Mouse (Mus musculus): Measurements from ENCODE around the gene Osm. TPM values are rescaled to one million over a fixed set of nuclear protein-coding genes. Genes with fewer than 3 reads are reported as not detected.
A peak's percentile ranks its signal among the peaks of the same experiment; 100 is the strongest.

Gene Osm
- polyA plus RNA-seq, 1 experiment from 2014 or later, result 0.11 TPM

DNA sequence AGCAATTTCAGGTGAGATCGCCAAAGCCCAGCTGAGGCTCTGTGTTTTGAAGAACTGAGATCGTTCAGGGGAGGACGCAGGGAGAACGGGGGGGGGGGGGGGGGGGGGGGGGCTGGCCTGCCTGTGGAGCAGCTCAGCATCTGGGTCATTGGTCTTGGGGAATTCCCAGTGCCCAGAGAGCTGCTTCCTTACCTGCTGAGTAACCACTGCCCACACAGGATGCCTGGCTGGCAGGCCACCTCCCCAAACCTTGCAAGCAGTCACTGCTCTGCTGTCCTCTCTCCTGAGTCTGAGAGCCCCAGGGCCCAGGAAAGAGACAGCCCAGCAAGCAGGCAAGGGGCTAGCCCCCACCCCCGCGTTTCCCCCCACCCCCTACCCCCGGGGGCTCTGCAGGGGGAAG lies 26.6 kb downstream of the Osm start:
- no peak overlapping the region for H3K27ac ChIP-seq (ENCODE audit: low read depth, low read length)
- WGBS (ENCODE audit: insufficient replicate concordance), result 34% methylated on average over 6 of the region's 7 CpGs

DNA sequence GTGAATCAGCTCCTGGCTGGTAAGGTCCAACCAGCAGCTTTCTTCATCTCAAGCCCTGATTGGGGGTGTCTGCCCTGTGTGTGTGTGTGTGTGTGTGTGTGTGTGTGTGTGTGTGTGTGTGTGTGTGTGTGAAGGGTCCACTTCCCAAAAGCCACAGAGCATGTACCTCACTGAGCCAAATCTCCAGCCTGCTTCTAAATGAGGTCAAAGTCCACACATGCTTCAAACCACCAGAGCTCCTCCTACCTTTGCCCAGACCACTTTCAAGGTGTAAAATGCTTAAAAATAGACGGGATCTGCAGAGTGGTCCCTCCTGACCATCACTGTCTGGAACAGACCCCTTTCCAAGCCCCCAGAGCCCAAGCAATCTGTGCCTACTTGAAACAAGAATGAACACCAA lies 27.1 kb downstream of the Osm start:
- H3K27me3 ChIP-seq (ENCODE audit: control insufficient read depth, insufficient read depth, low read length), result peaks cover 45% of the 10 kb centered on the region
- no peaks in the 10 kb centered on the region for H3K9me3 ChIP-seq (replicated peaks; ENCODE audit: control insufficient read depth, low read length)
- no peak overlapping the region for H3K4me2 ChIP-seq
- ATAC-seq (replicated peaks; ENCODE audit: insufficient number of reproducible peaks, low FRiP score, low TSS enrichment), result no peak
- WGBS (ENCODE audit: insufficient replicate concordance), result 13% methylated on average over 1 of the region's 1 CpGs
- H3K4me1 ChIP-seq (ENCODE audit: control insufficient read depth, insufficient read depth, low read length), result peaks cover 27% of the 10 kb centered on the region
- H3K9ac ChIP-seq (ENCODE audit: low read depth, low read length), result no peak overlapping the region
- H3K36me3 ChIP-seq (ENCODE audit: control insufficient read depth, insufficient read depth, low read length), result no peaks in the 10 kb centered on the region
- no peak overlapping the region for H3K4me3 ChIP-seq (ENCODE audit: low read depth, low read length)
- no peak overlapping the region for H3K27ac ChIP-seq (ENCODE audit: low read depth, low read length)

More for the DNA sequence above, 26.6 kb downstream of the Osm start:
- H3K4me3 ChIP-seq (ENCODE audit: low read depth, low read length), result no peak overlapping the region
- H3K4me2 ChIP-seq, result no peak overlapping the region
- ATAC-seq (replicated peaks; ENCODE audit: insufficient number of reproducible peaks, low FRiP score, low TSS enrichment), result no peak
- no peaks in the 10 kb centered on the region for H3K9me3 ChIP-seq (replicated peaks; ENCODE audit: control insufficient read depth, low read length)
- H3K36me3 ChIP-seq (ENCODE audit: control insufficient read depth, insufficient read depth, low read length), result no peaks in the 10 kb centered on the region
- no peak overlapping the region for H3K9ac ChIP-seq (ENCODE audit: low read depth, low read length)
- H3K4me1 ChIP-seq (ENCODE audit: control insufficient read depth, insufficient read depth, low read length), result peaks cover 27% of the 10 kb centered on the region
- peaks cover 41% of the 10 kb centered on the region for H3K27me3 ChIP-seq (ENCODE audit: control insufficient read depth, insufficient read depth, low read length)

DNA sequence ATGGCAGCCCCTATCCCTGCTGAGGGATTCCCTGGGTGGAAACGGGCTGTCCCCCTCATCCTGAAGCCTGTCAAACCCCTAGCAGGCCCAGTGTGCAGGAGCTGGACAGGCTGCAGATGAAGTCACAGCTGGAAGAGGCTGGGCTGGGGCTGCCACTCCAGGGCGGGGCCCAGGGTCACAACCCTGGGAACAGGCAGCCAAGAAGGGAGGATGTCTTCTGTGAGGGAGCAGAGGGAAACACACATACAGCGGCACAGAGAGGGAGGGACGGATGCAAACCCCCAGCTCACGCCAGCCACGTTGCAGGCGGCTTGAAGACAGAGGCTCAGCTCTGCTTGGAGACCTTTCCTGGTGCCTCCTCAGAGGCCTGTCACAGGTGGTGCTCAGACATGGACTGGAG lies 27.8 kb downstream of the Osm start:
- 52% methylated on average over 7 of the region's 7 CpGs for WGBS (ENCODE audit: insufficient replicate concordance)
- H3K4me2 ChIP-seq, result no peak overlapping the region
- peaks cover 53% of the 10 kb centered on the region for H3K27me3 ChIP-seq (ENCODE audit: control insufficient read depth, insufficient read depth, low read length)
- ATAC-seq (replicated peaks; ENCODE audit: insufficient number of reproducible peaks, low FRiP score, low TSS enrichment), result no peak
- H3K27ac ChIP-seq (ENCODE audit: low read depth, low read length), result no peak overlapping the region
- no peak overlapping the region for H3K9ac ChIP-seq (ENCODE audit: low read depth, low read length)
- no peaks in the 10 kb centered on the region for H3K9me3 ChIP-seq (replicated peaks; ENCODE audit: control insufficient read depth, low read length)
- no peak overlapping the region for H3K4me3 ChIP-seq (ENCODE audit: low read depth, low read length)
- no peaks in the 10 kb centered on the region for H3K36me3 ChIP-seq (ENCODE audit: control insufficient read depth, insufficient read depth, low read length)
- peaks cover 27% of the 10 kb centered on the region for H3K4me1 ChIP-seq (ENCODE audit: control insufficient read depth, insufficient read depth, low read length)

DNA sequence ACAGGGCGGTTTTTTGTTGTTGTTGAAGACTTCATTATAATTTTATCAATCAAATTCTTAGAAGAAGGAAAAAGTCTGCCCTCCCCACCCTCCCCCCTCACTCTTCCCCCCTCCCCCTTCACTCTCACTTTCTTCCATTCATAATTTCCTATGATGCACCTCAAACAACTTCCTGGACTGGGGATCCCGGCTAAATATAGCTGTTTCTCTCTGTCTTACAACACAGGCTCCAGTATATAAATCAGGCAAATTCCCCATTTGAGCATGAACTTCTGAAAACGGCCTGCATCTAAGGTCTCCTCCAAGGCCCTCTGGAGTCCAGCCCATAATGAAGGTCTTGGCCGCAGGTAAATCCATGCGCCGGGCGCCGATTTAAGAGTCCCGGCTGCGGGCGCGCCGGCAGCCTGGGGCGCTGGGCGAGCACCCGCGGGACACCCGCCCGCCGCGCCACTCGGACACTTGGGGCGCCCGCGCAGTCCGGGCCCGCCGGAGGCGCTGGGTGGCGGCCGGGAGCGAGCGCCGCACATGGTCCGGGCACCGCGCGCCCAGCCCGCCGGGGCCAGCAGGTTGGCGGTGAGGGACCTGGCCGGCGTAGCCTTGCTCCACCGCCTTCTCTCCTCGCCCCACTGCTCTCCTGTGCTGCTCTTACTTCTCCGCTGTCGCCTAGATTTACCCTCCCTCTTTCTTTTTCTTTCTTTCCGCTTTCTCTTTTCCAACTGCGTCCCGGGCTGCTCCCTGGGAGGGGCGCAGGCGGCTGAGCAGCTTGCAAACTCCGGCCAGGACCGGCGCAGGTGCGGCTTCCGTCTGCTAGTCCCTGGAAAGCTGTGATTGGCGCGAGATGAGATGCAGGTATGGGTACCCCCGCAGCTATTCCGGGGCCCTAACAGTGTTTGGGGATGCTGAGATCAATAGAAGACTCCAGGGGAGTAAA lies 30.3 kb downstream of the Osm start:
- 2% methylated on average over 54 of the region's 61 CpGs for WGBS (ENCODE audit: insufficient replicate concordance)
- peaks cover 64% of the 10 kb centered on the region for H3K27me3 ChIP-seq (ENCODE audit: control insufficient read depth, insufficient read depth, low read length)
- H3K4me2 ChIP-seq, result peak overlapping the region; percentile 92
- no peaks in the 10 kb centered on the region for H3K9me3 ChIP-seq (replicated peaks; ENCODE audit: control insufficient read depth, low read length)
- peak overlapping the region; percentile 62 for H3K4me3 ChIP-seq (ENCODE audit: low read depth, low read length)
- peak overlapping the region; percentile 63 for H3K9ac ChIP-seq (ENCODE audit: low read depth, low read length)
- ATAC-seq (replicated peaks; ENCODE audit: insufficient number of reproducible peaks, low FRiP score, low TSS enrichment), result no peak
- H3K27ac ChIP-seq (ENCODE audit: low read depth, low read length), result no peak overlapping the region
- peaks cover 21% of the 10 kb centered on the region for H3K4me1 ChIP-seq (ENCODE audit: control insufficient read depth, insufficient read depth, low read length)
- H3K36me3 ChIP-seq (ENCODE audit: control insufficient read depth, insufficient read depth, low read length), result no peaks in the 10 kb centered on the region

DNA sequence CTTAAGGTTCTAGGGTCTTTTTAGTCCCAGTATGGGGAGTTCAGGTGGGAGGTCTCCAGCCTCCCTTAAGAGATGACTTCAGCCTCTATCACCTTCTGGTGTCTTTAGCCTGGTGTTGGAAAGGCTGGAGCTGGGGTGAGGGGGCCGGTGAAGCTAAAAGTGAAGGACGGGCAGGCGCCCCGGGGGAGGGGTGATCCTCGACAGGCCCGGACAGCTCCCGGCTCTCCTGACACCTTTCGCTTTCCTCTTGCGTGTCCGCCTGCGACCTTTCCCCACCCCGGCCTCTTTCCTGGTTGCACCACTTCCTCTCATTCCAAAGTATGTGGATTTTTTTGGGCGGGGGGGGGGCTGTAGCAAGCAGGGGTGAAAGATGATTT lies 31.0 kb downstream of the Osm start:
- under 1% methylated on average over 13 of the region's 13 CpGs for WGBS (ENCODE audit: insufficient replicate concordance)
- H3K4me1 ChIP-seq (ENCODE audit: control insufficient read depth, insufficient read depth, low read length), result peaks cover 15% of the 10 kb centered on the region

GRCm38 (mm10) chr11:4268500-4268899 lies 32.3 kb downstream of the Osm start:
- Histone ChIP-seq H3K4me1 (ENCODE audit: control insufficient read depth, insufficient read depth, low read length) (peaks cover 6% of the 10 kb centered on the region), H3K4me3 (ENCODE audit: low read depth, low read length) (no peak overlapping the region), H3K27me3 (ENCODE audit: control insufficient read depth, insufficient read depth, low read length) (peaks cover 62% of the 10 kb centered on the region), H3K36me3 (ENCODE audit: control insufficient read depth, insufficient read depth, low read length) (no peaks in the 10 kb centered on the region), H3K4me2 (no peak overlapping the region), H3K27ac (ENCODE audit: low read depth, low read length) (no peak overlapping the region), H3K9ac (ENCODE audit: low read depth, low read length) (no peak overlapping the region), H3K9me3 (replicated peaks; ENCODE audit: control insufficient read depth, low read length) (no peaks in the 10 kb centered on the region)
- ATAC-seq (replicated peaks; ENCODE audit: insufficient number of reproducible peaks, low FRiP score, low TSS enrichment), result no peak
- 77% methylated on average over 6 of the region's 6 CpGs for WGBS (ENCODE audit: insufficient replicate concordance)

More for the DNA sequence above, 31.0 kb downstream of the Osm start:
- Histone ChIP-seq H3K27ac (ENCODE audit: low read depth, low read length) (no peak overlapping the region), H3K27me3 (ENCODE audit: control insufficient read depth, insufficient read depth, low read length) (peaks cover 64% of the 10 kb centered on the region), H3K9me3 (replicated peaks; ENCODE audit: control insufficient read depth, low read length) (no peaks in the 10 kb centered on the region), H3K4me2 (peak overlapping the region; percentile 92), H3K9ac (ENCODE audit: low read depth, low read length) (peak overlapping the region; percentile 63), H3K36me3 (ENCODE audit: control insufficient read depth, insufficient read depth, low read length) (no peaks in the 10 kb centered on the region), H3K4me3 (ENCODE audit: low read depth, low read length) (peak overlapping the region; percentile 62)
- no peak for ATAC-seq (replicated peaks; ENCODE audit: insufficient number of reproducible peaks, low FRiP score, low TSS enrichment)

- H3K27me3 ChIP-seq (ENCODE audit: control insufficient read depth, insufficient read depth, low read length), result peaks cover 40% of the 10 kb centered on the region
- H3K4me3 ChIP-seq (ENCODE audit: low read depth, low read length), result no peak overlapping the region
- ATAC-seq (replicated peaks; ENCODE audit: insufficient number of reproducible peaks, low FRiP score, low TSS enrichment), result no peak
- no peak overlapping the region for H3K27ac ChIP-seq (ENCODE audit: low read depth, low read length)
- no peak overlapping the region for H3K9ac ChIP-seq (ENCODE audit: low read depth, low read length)
- 32% methylated on average over 19 of the region's 20 CpGs for WGBS (ENCODE audit: insufficient replicate concordance)
- no peak overlapping the region for H3K4me2 ChIP-seq
- H3K9me3 ChIP-seq (replicated peaks; ENCODE audit: control insufficient read depth, low read length), result no peaks in the 10 kb centered on the region
- peaks cover 6% of the 10 kb centered on the region for H3K4me1 ChIP-seq (ENCODE audit: control insufficient read depth, insufficient read depth, low read length)
- H3K36me3 ChIP-seq (ENCODE audit: control insufficient read depth, insufficient read depth, low read length), result no peaks in the 10 kb centered on the region
Measured at GRCm38 (mm10) chr11:4270744-4271459, 34.7 kb downstream of the Osm start.

DNA sequence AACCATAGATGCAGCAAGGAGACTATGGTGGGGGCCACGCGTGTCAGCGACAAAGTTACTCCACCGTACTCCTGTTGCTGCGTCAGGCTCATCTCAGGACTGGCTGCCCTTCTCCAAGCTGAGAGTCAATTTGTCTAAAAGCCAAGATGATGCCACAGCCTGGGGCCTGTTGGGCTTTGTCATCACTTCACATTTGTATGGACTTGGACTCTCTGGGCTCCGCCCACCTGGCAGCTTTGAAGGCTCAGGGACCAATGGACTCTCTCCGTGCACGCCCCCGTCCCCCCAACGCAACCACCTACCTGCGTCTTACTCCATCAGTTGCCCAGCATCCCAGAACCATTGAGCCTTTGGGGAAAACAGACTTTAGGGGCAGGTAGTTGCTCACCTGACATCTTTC lies 35.3 kb downstream of the Osm start:
- Histone ChIP-seq H3K9me3 (replicated peaks; ENCODE audit: control insufficient read depth, low read length) (no peaks in the 10 kb centered on the region), H3K4me1 (ENCODE audit: control insufficient read depth, insufficient read depth, low read length) (peaks cover 11% of the 10 kb centered on the region), H3K4me2 (no peak overlapping the region), H3K9ac (ENCODE audit: low read depth, low read length) (no peak overlapping the region), H3K27ac (ENCODE audit: low read depth, low read length) (no peak overlapping the region), H3K4me3 (ENCODE audit: low read depth, low read length) (no peak overlapping the region), H3K27me3 (ENCODE audit: control insufficient read depth, insufficient read depth, low read length) (peaks cover 36% of the 10 kb centered on the region), H3K36me3 (ENCODE audit: control insufficient read depth, insufficient read depth, low read length) (no peaks in the 10 kb centered on the region)
- ATAC-seq (replicated peaks; ENCODE audit: insufficient number of reproducible peaks, low FRiP score, low TSS enrichment), result no peak
- 64% methylated on average over 11 of the region's 11 CpGs for WGBS (ENCODE audit: insufficient replicate concordance)
